Mouse (Mus musculus): Measurements from ENCODE around the gene Ormdl3.
"Not testable (repeated sequence)": the region's sequence is repeated elsewhere in the genome, so short reads cannot be mapped to it uniquely, and the experiment has no call there.

GRCm38 (mm10) chr11:98604911-98605310, 17.7 kb upstream of the Ormdl3 start:
- TF ChIP-seq POLR2AphosphoS5 (IDR thresholded peaks at IDR 0.05; ENCODE audit: insufficient replicate concordance, low read depth, low read length); GATA1 (IDR thresholded peaks at IDR 0.05; ENCODE audit: borderline replicate concordance, low read length); CTCF (IDR thresholded peaks at IDR 0.05; ENCODE audit: low read depth, low read length); TAL1 (conservative IDR thresholded peaks at IDR 0.05; ENCODE audit: low read depth, low read length): not testable (repeated sequence)
